Mouse (Mus musculus) C2C12 (cell line): ENCODE data around the gene Acot4.

Source experiments
- CEBPB ChIP-seq: IDR thresholded peaks from one replicate; pipeline ENCODE4 v1.6.1; 2011; ENCODE audit warnings: low read depth, mild to moderate bottlenecking, control low read depth, moderate library complexity
- CTCF ChIP-seq: IDR thresholded peaks from one replicate; pipeline ENCODE4 v1.5.1; 2011; ENCODE audit not compliant: control insufficient read depth, insufficient read depth, insufficient read length
- MAX ChIP-seq: IDR thresholded peaks from one replicate; pipeline ENCODE4 v1.6.1; 2011; ENCODE audit warnings: mild to moderate bottlenecking, control low read depth

DNA sequence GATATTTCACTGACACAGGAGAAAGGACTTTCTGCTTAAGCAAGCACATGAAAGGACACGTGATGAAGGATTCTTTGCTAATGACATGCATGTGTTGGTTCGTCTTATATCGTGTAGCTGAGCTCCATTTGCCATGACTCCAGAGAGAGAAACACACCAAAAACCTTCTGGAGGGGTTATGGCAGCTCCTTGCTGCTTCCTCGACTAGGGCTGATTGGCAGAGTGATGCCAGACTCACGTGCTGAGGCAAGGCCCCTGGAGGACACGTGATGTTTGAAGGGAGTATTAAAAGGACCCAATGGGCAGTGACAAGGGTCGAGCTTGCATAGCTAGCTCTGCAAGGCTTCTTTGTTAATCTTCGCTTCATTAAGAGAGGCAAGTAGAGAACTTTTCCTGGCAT is 30.1 kb downstream of the Acot4 start:
- TF ChIP-seq CTCF (no peak), CEBPB (no peak), MAX (no peak)
